Mouse (Mus musculus) intestine, embryonic 14.5 days (tissue): ENCODE data around the gene Uqcc1. TPM values are rescaled to one million over a fixed set of nuclear protein-coding genes. Genes with fewer than 3 reads are reported as not detected.
A peak's percentile ranks its signal among the peaks of the same experiment; 100 is the strongest.

Experiments
- ATAC-seq: fragments of 200-750 bp; cut with Nextera tagmentation; replicated peaks from 2 replicates; pipeline ENCODE4 v1.8.0; 2017; ENCODE audit warnings: low read depth, moderate number of reproducible peaks, moderate TSS enrichment, moderate library complexity; ENCODE audit not compliant: low FRiP score, low TSS enrichment
- DNase-seq: peaks from one replicate; pipeline ENCODE4 v3.0.0-alpha.2; 2018; ENCODE audit warnings: low spot score
- H3K27ac ChIP-seq: fragments of 300-500 bp; sonication (generic); 2 replicates; pipeline ENCODE4 v1.5.1; 2014; ENCODE audit warnings: low read depth, mild to moderate bottlenecking, control low read depth
- H3K27me3 ChIP-seq: fragments of 300-500 bp; sonication (generic); replicated peaks from 2 replicates; pipeline ENCODE4 v1.6.1; 2014; ENCODE audit warnings: low read length, control low read depth; ENCODE audit not compliant: control insufficient read depth, insufficient read depth
- H3K36me3 ChIP-seq: fragments of 300-500 bp; sonication (generic); 2 replicates; pipeline ENCODE4 v1.6.1; 2014; ENCODE audit warnings: low read length, control low read depth; ENCODE audit not compliant: control insufficient read depth, insufficient read depth
- H3K4me1 ChIP-seq: fragments of 300-500 bp; sonication (generic); replicated peaks from 2 replicates; pipeline ENCODE4 v1.6.1; 2014; ENCODE audit warnings: low read length, control low read depth, mixed read lengths; ENCODE audit not compliant: control insufficient read depth, insufficient read depth
- H3K4me2 ChIP-seq: fragments of 300-500 bp; sonication (generic); 2 replicates; pipeline ENCODE4 v1.6.1; 2014; ENCODE audit warnings: low read length
- H3K4me3 ChIP-seq: fragments of 300-500 bp; sonication (generic); 2 replicates; pipeline ENCODE4 v1.5.1; 2014; ENCODE audit warnings: low read depth, low read length, control low read depth, mixed read lengths
- H3K9ac ChIP-seq: fragments of 300-500 bp; sonication (generic); 2 replicates; pipeline ENCODE4 v1.6.1; 2014; ENCODE audit warnings: mild to moderate bottlenecking, low read length
- H3K9me3 ChIP-seq: fragments of 300-500 bp; sonication (generic); 2 replicates; pipeline ENCODE4 v1.6.1; 2016; ENCODE audit warnings: low read length, control low read depth; ENCODE audit not compliant: control insufficient read depth
- WGBS: fragments of 180-500 bp; shearing (Covaris S2); extraction: QIAGEN DNeasy Blood & Tissue Kit; methylation state at CpG from one replicate; pipeline ENCODE4 v1.1.7; 2014; 5-methylcytosine and 5-hydroxymethylcytosine counted together
- polyA plus RNA-seq: library from polyadenylated mRNA; unstranded; fragments of >200 nt; fragmentation: Nextera tagmentation; extraction: Ambion mirVana; gene quantifications from 2 replicates; pipeline ENCODE4 v1.2.1, GENCODE M21; 2014

The Uqcc1 gene
- polyA plus RNA-seq, 1 experiment from 2014 or later, result 64.0 TPM

DNA sequence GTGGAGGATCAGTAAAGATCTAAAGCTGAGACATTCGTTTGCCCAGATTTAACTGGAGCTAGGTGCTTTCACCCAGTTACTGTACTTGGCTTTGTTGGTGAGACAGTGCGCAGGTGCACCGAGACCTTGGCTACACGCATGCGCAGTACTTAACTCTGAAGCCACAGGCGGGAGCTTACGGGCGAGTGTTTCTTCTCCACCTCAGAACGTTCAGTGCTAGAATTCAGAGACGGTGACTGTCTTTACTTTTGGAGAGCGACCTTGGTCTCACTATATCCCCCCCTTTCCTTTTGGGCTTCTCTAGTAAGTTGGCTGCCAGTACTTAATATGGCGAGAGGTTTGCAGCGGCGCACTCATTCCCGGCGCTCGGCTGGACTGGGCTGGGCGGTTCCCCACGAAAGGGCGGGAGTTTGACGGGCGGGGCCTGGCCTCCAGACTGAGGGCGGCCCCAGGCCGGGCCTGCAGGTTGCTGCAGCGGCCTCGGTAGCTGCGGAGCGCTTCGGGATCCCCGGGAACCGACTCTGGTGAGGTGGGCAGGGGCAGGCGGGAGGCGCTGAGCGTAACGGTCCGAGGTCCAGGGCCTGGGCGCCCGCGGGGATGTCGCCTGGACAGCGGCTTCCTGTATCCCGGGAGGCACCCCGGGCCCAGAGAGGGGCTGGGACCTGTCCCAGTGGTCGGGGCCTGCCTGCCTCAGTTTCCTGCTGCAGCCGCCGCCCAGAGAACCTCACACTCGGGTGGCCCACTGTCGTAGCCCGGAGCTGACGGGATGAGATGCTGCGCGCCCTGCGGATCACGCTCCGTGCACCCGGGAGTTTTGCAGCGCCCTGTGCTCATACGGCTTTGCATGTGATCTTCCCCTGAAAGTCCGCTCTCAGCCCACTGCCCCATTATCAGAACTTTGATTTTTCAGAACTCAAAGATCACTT, 26.3 kb upstream of the Uqcc1 start, which contains the start of gene Cep250:
Gene Cep250 (plus strand): TSS at position 325 of the 926 bp plus-strand sequence.
- H3K36me3 ChIP-seq, result 0 out of 2 replicates have a peak, but pooled peaks cover 3% of the 10 kb centered on the region
- H3K4me3 ChIP-seq, result peak within 1 kb of the TSS; percentile 80
- peak within 1 kb of the TSS; percentile 51 for H3K4me2 ChIP-seq
- under 1% methylated on average over 59 of the region's 59 CpGs for WGBS
- H3K4me1 ChIP-seq, result no peaks in the 10 kb centered on the region; the same call in none of the 2 replicates
- ATAC-seq (peak; percentile 98), DNase-seq (peak; percentile 96)
- H3K27ac ChIP-seq, result peak within 1 kb of the TSS; percentile 91
- H3K27me3 ChIP-seq, result no peaks in the 10 kb centered on the region
- no peaks in the 10 kb centered on the region for H3K9me3 ChIP-seq
- H3K9ac ChIP-seq, result peak within 1 kb of the TSS; percentile 97

DNA sequence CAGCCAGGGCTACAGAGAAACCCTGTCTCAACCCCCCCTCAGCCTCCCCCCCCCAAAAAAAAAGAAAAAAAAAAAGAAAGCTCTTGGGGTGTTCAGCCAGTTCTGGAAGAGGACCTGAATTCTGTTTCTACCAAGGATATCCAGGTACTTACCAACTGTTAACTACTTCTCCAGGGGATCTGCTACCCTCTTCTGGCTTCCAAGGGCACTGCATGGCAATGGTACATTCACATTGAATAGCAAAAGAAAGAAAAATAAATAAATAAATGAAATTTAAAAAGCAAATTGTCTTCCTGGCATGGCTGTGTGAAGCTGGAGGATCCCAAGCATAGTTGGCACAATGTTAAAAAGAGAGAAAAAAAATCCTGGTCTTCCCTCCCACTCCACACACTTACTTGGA, 21.9 kb upstream of the Uqcc1 start:
- Histone ChIP-seq H3K27ac (no peak overlapping the region), H3K4me1 (peaks cover 4% of the 10 kb centered on the region; the same call in 1 of the 2 replicates), H3K9me3 (no peaks in the 10 kb centered on the region), H3K36me3 (no peaks in the 10 kb centered on the region), H3K27me3 (0 out of 2 replicates have a peak, but pooled peaks cover 8% of the 10 kb centered on the region), H3K9ac (no peak overlapping the region), H3K4me2 (no peak overlapping the region), H3K4me3 (no peak overlapping the region)
- no peak for ATAC-seq
- no peak for DNase-seq

DNA sequence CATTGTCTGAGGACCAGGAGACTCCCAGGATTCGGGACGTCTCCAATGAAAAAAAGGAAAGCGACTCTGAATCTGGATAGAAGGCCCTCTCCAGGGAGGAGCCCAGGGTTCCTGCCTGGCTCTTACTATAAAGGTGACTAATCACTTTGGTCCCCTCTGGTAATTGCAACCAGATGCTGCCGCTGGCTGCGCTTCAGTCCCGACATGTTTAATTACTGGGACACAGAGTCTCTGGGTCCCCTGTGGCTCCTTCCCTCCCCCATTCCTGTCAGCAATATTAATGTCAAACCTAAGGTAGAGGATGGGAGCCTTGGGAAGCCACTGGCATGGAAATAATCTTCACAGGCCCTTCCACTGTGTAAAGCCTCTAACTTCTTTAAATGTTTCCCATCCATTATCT, 19.3 kb upstream of the Uqcc1 start:
- H3K9me3 ChIP-seq, result no peaks in the 10 kb centered on the region
- no peak for DNase-seq
- no peak overlapping the region for H3K4me3 ChIP-seq
- H3K9ac ChIP-seq, result no peak overlapping the region
- no peak overlapping the region for H3K4me2 ChIP-seq
- no peaks in the 10 kb centered on the region for H3K36me3 ChIP-seq
- WGBS, result 31% methylated on average over 6 of the region's 6 CpGs
- peaks cover 4% of the 10 kb centered on the region; the same call in 1 of the 2 replicates for H3K4me1 ChIP-seq
- H3K27me3 ChIP-seq, result 0 out of 2 replicates have a peak, but pooled peaks cover 8% of the 10 kb centered on the region
- ATAC-seq, result no peak
- no peak overlapping the region for H3K27ac ChIP-seq

DNA sequence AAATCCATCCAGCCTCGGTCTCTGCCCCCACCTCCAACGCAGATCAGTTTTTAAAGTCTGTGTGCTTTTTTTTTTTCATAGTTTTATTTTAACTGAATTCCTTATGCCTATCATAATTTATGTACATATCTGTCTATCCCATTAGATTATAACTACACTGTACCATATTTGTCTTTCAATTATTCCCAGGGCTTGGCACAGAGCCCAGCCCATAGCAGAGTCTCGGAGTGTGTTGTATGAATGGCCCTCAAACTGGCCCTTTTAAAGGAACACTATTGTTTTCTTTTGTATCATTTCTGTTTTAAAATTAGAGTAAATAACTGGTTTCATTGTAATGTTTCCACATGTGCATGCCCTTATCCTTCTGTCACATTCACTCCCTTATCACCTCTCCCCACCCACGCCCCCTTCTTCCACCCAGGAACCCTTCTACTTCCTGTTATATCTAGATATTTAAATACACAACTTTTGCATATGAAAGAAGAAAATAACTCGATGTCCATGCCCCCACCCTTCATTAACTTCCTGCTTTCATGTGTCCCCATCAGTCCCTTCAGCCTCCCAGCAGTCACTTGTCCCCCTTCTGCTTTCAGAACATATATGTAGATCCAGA, 17.4 kb upstream of the Uqcc1 start:
- Histone ChIP-seq H3K4me2 (no peak overlapping the region), H3K36me3 (no peaks in the 10 kb centered on the region), H3K9ac (no peak overlapping the region), H3K27ac (no peak overlapping the region), H3K9me3 (no peaks in the 10 kb centered on the region), H3K4me1 (peaks cover 11% of the 10 kb centered on the region), H3K27me3 (0 out of 2 replicates have a peak, but pooled peaks cover 8% of the 10 kb centered on the region), H3K4me3 (no peak overlapping the region)
- ATAC-seq (no peak), DNase-seq (no peak)
- WGBS, result 65% methylated on average over 5 of the region's 5 CpGs

DNA sequence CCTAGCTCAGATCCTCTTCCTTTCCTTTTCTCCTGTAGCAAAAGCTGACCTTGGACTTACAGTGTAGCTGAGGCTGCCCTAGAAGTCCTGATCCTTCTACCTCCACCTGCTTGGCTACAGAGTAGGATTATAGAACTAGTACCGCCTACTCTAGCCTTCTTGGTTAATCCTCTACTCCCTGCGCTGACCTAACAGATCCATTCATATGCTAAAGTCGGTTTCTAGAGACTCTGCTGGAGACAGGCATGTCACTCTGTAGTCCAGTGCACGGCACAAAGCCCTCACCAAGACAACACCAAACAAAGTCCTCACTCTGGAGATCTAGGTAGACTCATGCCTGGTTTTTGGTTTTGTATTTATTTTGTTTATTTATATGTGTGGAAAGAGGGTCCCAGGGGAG, 16.4 kb upstream of the Uqcc1 start:
- Histone ChIP-seq H3K27ac (no peak overlapping the region), H3K9me3 (no peaks in the 10 kb centered on the region), H3K4me1 (peaks cover 11% of the 10 kb centered on the region), H3K36me3 (no peaks in the 10 kb centered on the region), H3K4me2 (no peak overlapping the region), H3K9ac (no peak overlapping the region), H3K4me3 (no peak overlapping the region), H3K27me3 (0 out of 2 replicates have a peak, but pooled peaks cover 8% of the 10 kb centered on the region)
- no peak for DNase-seq
- 26% methylated on average over 4 of the region's 4 CpGs for WGBS
- no peak for ATAC-seq

DNA sequence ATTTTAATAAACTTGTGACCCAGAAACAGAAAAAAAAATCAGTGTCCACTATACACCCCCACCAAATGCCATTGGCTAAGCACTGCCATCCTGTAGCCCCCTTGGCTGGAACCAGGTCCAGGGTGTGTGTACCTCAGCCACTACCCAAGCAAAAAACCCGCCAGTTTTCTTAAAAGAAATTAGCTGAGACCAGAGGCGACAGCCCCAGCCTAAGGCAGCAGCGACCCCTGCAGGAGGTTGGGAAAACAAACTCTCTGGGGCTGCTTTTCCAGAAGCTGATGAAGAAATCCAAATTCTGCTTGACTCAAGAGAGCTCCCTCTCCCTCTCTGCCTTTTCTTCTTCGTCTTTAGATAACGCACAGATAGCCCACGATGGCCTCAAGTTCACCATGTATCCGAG, 16.0 kb upstream of the Uqcc1 start:
- DNase-seq, result peak; percentile 89
- no peaks in the 10 kb centered on the region for H3K9me3 ChIP-seq
- peaks cover 11% of the 10 kb centered on the region for H3K4me1 ChIP-seq
- no peaks in the 10 kb centered on the region for H3K36me3 ChIP-seq
- 4% methylated on average over 7 of the region's 7 CpGs for WGBS
- H3K27ac ChIP-seq, result no peak overlapping the region
- H3K4me2 ChIP-seq, result no peak overlapping the region
- 0 out of 2 replicates have a peak, but pooled peaks cover 8% of the 10 kb centered on the region for H3K27me3 ChIP-seq
- no peak for ATAC-seq
- H3K4me3 ChIP-seq, result no peak overlapping the region
- no peak overlapping the region for H3K9ac ChIP-seq

DNA sequence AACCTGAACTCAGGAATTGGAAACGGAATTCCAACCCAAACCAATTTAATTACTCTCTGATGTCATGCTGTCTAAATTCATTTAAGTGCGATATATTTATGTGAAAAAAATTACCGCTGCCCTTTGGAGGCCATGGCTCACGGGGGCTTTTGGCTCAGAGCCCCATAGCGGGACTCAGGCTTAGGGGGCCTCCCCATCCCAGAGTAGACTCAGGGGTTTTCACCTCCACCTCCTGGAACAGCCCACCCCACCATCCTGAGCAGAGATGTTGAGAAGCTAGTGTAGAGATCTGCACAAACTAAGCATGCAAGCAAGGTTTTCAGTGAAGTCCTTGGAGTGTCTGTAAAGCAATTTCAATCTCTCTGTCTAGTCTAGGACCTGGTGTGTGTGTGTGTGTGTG, 15.5 kb upstream of the Uqcc1 start:
- no peak overlapping the region for H3K4me3 ChIP-seq
- DNase-seq, result no peak
- H3K4me2 ChIP-seq, result no peak overlapping the region
- H3K9me3 ChIP-seq, result no peaks in the 10 kb centered on the region
- peaks cover 11% of the 10 kb centered on the region for H3K4me1 ChIP-seq
- H3K36me3 ChIP-seq, result no peaks in the 10 kb centered on the region
- no peak overlapping the region for H3K9ac ChIP-seq
- no peak overlapping the region for H3K27ac ChIP-seq
- 50% methylated on average over 5 of the region's 5 CpGs for WGBS
- ATAC-seq, result no peak
- 0 out of 2 replicates have a peak, but pooled peaks cover 8% of the 10 kb centered on the region for H3K27me3 ChIP-seq

DNA sequence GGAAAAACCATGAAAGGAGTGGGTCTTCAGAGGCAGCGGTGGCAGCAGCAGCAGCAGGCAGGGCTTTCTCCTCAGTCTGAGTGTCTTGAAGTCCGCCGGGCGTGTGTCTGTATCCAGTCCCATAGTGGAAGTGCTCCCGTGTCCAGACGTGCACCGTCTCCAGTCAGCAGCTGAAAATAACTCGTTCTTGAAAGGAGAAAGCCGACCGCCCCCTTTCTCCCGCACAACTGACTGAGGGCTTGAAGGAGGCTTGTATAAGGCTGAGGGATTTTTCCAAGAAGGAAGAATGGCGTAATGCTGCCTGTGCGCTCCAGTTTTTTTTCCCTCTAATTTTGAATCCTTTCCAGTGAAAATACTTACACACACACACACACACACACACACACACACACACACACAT, 15.0 kb upstream of the Uqcc1 start, which contains the start of gene Gdf5:
Gene Gdf5 (minus strand): TSS at position 244 of the 400 bp plus-strand sequence.
- no peaks in the 10 kb centered on the region for H3K36me3 ChIP-seq
- H3K4me2 ChIP-seq, result no peak within 1 kb of the TSS; the same call in 1 of the 2 replicates
- no peak for DNase-seq
- peaks cover 11% of the 10 kb centered on the region for H3K4me1 ChIP-seq
- H3K27ac ChIP-seq, result no peak within 1 kb of the TSS
- H3K4me3 ChIP-seq, result no peak within 1 kb of the TSS
- ATAC-seq, result no peak
- no peaks in the 10 kb centered on the region for H3K9me3 ChIP-seq
- 0 out of 2 replicates have a peak, but pooled peaks cover 8% of the 10 kb centered on the region for H3K27me3 ChIP-seq
- no peak within 1 kb of the TSS for H3K9ac ChIP-seq
- WGBS, result 47% methylated on average over 13 of the region's 13 CpGs
